Mouse (Mus musculus) liver, embryonic 15.5 days (tissue): ENCODE data around the gene Dnajb4. TPM values are rescaled to one million over a fixed set of nuclear protein-coding genes. Genes with fewer than 3 reads are reported as not detected.

Source experiments
- ATAC-seq: fragments of 200-750 bp; cut with Nextera tagmentation; 2 replicates; pipeline ENCODE4 v1.8.0; 2017; ENCODE audit warnings: moderate number of reproducible peaks, mild to moderate bottlenecking, moderate library complexity; ENCODE audit not compliant: insufficient read depth
- H3K27ac ChIP-seq: fragments of 300-500 bp; sonication (generic); replicated peaks from 2 replicates; pipeline ENCODE4 v1.5.1; 2015; ENCODE audit warnings: mild to moderate bottlenecking, inconsistent platforms
- H3K27me3 ChIP-seq: fragments of 300-500 bp; sonication (generic); 2 replicates; pipeline ENCODE4 v1.6.1; 2015; ENCODE audit warnings: mild to moderate bottlenecking, inconsistent platforms
- H3K36me3 ChIP-seq: fragments of 300-500 bp; sonication (generic); replicated peaks from 2 replicates; pipeline ENCODE4 v1.6.1; 2015; ENCODE audit warnings: moderate library complexity, mild to moderate bottlenecking, inconsistent platforms
- H3K4me1 ChIP-seq: fragments of 300-500 bp; sonication (generic); replicated peaks from 2 replicates; pipeline ENCODE4 v1.6.1; 2015; ENCODE audit warnings: inconsistent platforms
- H3K4me2 ChIP-seq: fragments of 300-500 bp; sonication (generic); 2 replicates; pipeline ENCODE4 v1.6.1; 2015; ENCODE audit warnings: moderate library complexity, mild to moderate bottlenecking, inconsistent platforms
- H3K4me3 ChIP-seq: fragments of 300-500 bp; sonication (generic); replicated peaks from 2 replicates; pipeline ENCODE4 v1.5.1; 2015; ENCODE audit warnings: mild to moderate bottlenecking, inconsistent platforms
- H3K9ac ChIP-seq: fragments of 300-500 bp; sonication (generic); 2 replicates; pipeline ENCODE4 v1.6.1; 2015; ENCODE audit warnings: moderate library complexity, mild to moderate bottlenecking, inconsistent platforms
- H3K9me3 ChIP-seq: fragments of 300-500 bp; sonication (generic); replicated peaks from 2 replicates; pipeline ENCODE4 v1.6.1; 2016; ENCODE audit warnings: inconsistent platforms
- WGBS: fragments of 180-500 bp; shearing (Covaris S2); methylation state at CpG from one replicate; pipeline ENCODE4 v1.1.7; 2015; ENCODE audit warnings: mixed read lengths; ENCODE audit not compliant: insufficient replicate concordance; 5-methylcytosine and 5-hydroxymethylcytosine counted together
- polyA plus RNA-seq: library from polyadenylated mRNA; unstranded; fragments of >200 nt; fragmentation: Nextera tagmentation; extraction: Ambion mirVana; gene quantifications from 2 replicates; pipeline ENCODE4 v1.2.1, GENCODE M21; 2015

The Dnajb4 gene
- polyA plus RNA-seq, 1 experiment from 2014 or later = 36.8 TPM

- H3K36me3 ChIP-seq = 0 out of 2 replicates have a peak, but pooled peaks cover 3% of the 10 kb centered on the region
- H3K9ac ChIP-seq = peak overlapping the region; percentile 77
- no peaks in the 10 kb centered on the region for H3K9me3 ChIP-seq
- H3K4me2 ChIP-seq = peak overlapping the region; percentile 69
- no peaks in the 10 kb centered on the region for H3K27me3 ChIP-seq
- peak overlapping the region; percentile 66 for H3K4me3 ChIP-seq
- peak overlapping the region; percentile 98 for H3K27ac ChIP-seq
- 1% methylated on average over 7 of the region's 7 CpGs for WGBS
- no peak for ATAC-seq
- H3K4me1 ChIP-seq = peaks cover 39% of the 10 kb centered on the region
These were observed 16.9 kb downstream of the Dnajb4 start for GRCm38 (mm10) chr3:152193177-152193576.

- WGBS = 7% methylated on average over 11 of the region's 11 CpGs
- Histone ChIP-seq H3K27me3 (no peaks in the 10 kb centered on the region), H3K27ac (peak overlapping the region; percentile 79), H3K36me3 (peaks cover 10% of the 10 kb centered on the region; the same call in 1 of the 2 replicates), H3K9ac (peak overlapping the region; percentile 61), H3K4me1 (peaks cover 42% of the 10 kb centered on the region), H3K9me3 (no peaks in the 10 kb centered on the region), H3K4me2 (peak overlapping the region; percentile 75), H3K4me3 (peak overlapping the region; percentile 66)
- ATAC-seq = no peak
These were observed 17.7 kb downstream of the Dnajb4 start for GRCm38 (mm10) chr3:152192238-152192931.

- H3K4me1 ChIP-seq = peaks cover 37% of the 10 kb centered on the region
- peak overlapping the region; percentile 79 for H3K27ac ChIP-seq
- H3K9me3 ChIP-seq = no peaks in the 10 kb centered on the region
- peak overlapping the region; percentile 75 for H3K4me2 ChIP-seq
- H3K9ac ChIP-seq = peak overlapping the region; percentile 61
- ATAC-seq = peak; percentile 49
- H3K27me3 ChIP-seq = no peaks in the 10 kb centered on the region
- peak overlapping the region; percentile 66 for H3K4me3 ChIP-seq
- 5% methylated on average over 6 of the region's 6 CpGs for WGBS
- H3K36me3 ChIP-seq = peaks cover 14% of the 10 kb centered on the region
These were observed 18.3 kb downstream of the Dnajb4 start for GRCm38 (mm10) chr3:152191791-152192237.

- peak overlapping the region; percentile 51; the same call in 1 of the 2 replicates for H3K27ac ChIP-seq
- H3K9ac ChIP-seq = peak overlapping the region; percentile 57
- peaks cover 33% of the 10 kb centered on the region for H3K4me1 ChIP-seq
- WGBS = 54% methylated on average over 9 of the region's 9 CpGs
- no peak; the same call in 1 of the 2 replicates for ATAC-seq
- peak overlapping the region; percentile 66 for H3K4me3 ChIP-seq
- peak overlapping the region; percentile 75 for H3K4me2 ChIP-seq
- peaks cover 23% of the 10 kb centered on the region for H3K36me3 ChIP-seq
- H3K27me3 ChIP-seq = no peaks in the 10 kb centered on the region
- no peaks in the 10 kb centered on the region for H3K9me3 ChIP-seq
These were observed 19.2 kb downstream of the Dnajb4 start for GRCm38 (mm10) chr3:152190679-152191477.

GRCm38 (mm10) chr3:152189306-152189705 lies 20.8 kb downstream of the Dnajb4 start:
- peak overlapping the region; percentile 21 for H3K4me3 ChIP-seq

GRCm38 (mm10) chr3:152186106-152186505 lies 24.0 kb downstream of the Dnajb4 start:
- no peak overlapping the region for H3K4me3 ChIP-seq
- no peaks in the 10 kb centered on the region for H3K27me3 ChIP-seq
- ATAC-seq = no peak
- no peak overlapping the region for H3K27ac ChIP-seq
- 86% methylated on average over 6 of the region's 6 CpGs for WGBS
- H3K36me3 ChIP-seq = peaks cover 63% of the 10 kb centered on the region
- no peak overlapping the region for H3K9ac ChIP-seq
- H3K4me2 ChIP-seq = no peak overlapping the region
- H3K4me1 ChIP-seq = peaks cover 28% of the 10 kb centered on the region
- no peaks in the 10 kb centered on the region for H3K9me3 ChIP-seq

More at GRCm38 (mm10) chr3:152189306-152189705, 20.8 kb downstream of the Dnajb4 start:
- peak overlapping the region; percentile 75 for H3K4me2 ChIP-seq
- H3K36me3 ChIP-seq = peaks cover 39% of the 10 kb centered on the region
- H3K27ac ChIP-seq = peak overlapping the region; percentile 4; the same call in 1 of the 2 replicates
- no peak for ATAC-seq
- H3K9ac ChIP-seq = 0 out of 2 replicates have a peak overlapping the region, but pooled peaks have one; percentile 0
- WGBS = 35% methylated on average over 4 of the region's 4 CpGs
- peaks cover 29% of the 10 kb centered on the region for H3K4me1 ChIP-seq
- no peaks in the 10 kb centered on the region for H3K9me3 ChIP-seq
- no peaks in the 10 kb centered on the region for H3K27me3 ChIP-seq

- Histone ChIP-seq H3K4me1 (peaks cover 11% of the 10 kb centered on the region), H3K4me3 (no peak overlapping the region), H3K9ac (no peak overlapping the region), H3K27me3 (no peaks in the 10 kb centered on the region), H3K4me2 (no peak overlapping the region), H3K36me3 (peaks cover 73% of the 10 kb centered on the region), H3K27ac (no peak overlapping the region), H3K9me3 (no peaks in the 10 kb centered on the region)
- ATAC-seq = no peak
- WGBS = 86% methylated on average over 9 of the region's 9 CpGs
These were observed 26.6 kb downstream of the Dnajb4 start for GRCm38 (mm10) chr3:152183522-152183921.

GRCm38 (mm10) chr3:152180624-152181023 lies 29.5 kb downstream of the Dnajb4 start:
- H3K4me1 ChIP-seq = peaks cover 8% of the 10 kb centered on the region; the same call in 1 of the 2 replicates
- ATAC-seq = peak; percentile 14; the same call in 1 of the 2 replicates
- no peak overlapping the region for H3K9ac ChIP-seq
- no peak overlapping the region for H3K27ac ChIP-seq
- WGBS = 85% methylated on average over 4 of the region's 4 CpGs
- no peaks in the 10 kb centered on the region for H3K9me3 ChIP-seq
- H3K36me3 ChIP-seq = peaks cover 50% of the 10 kb centered on the region
- no peak overlapping the region for H3K4me2 ChIP-seq
- no peaks in the 10 kb centered on the region for H3K27me3 ChIP-seq
- H3K4me3 ChIP-seq = no peak overlapping the region

- no peak overlapping the region for H3K4me2 ChIP-seq
- H3K9ac ChIP-seq = no peak overlapping the region
- WGBS = 57% methylated on average over 1 of the region's 1 CpGs
- peaks cover 37% of the 10 kb centered on the region for H3K36me3 ChIP-seq
- no peak overlapping the region for H3K27ac ChIP-seq
- no peak overlapping the region for H3K4me3 ChIP-seq
- peaks cover 8% of the 10 kb centered on the region; the same call in 1 of the 2 replicates for H3K4me1 ChIP-seq
- H3K27me3 ChIP-seq = no peaks in the 10 kb centered on the region
- no peaks in the 10 kb centered on the region for H3K9me3 ChIP-seq
- no peak for ATAC-seq
These were observed 30.8 kb downstream of the Dnajb4 start for GRCm38 (mm10) chr3:152179285-152179684.

GRCm38 (mm10) chr3:152178816-152179215 lies 31.3 kb downstream of the Dnajb4 start:
- ATAC-seq = no peak
- H3K4me2 ChIP-seq = no peak overlapping the region
- no peak overlapping the region for H3K9ac ChIP-seq
- WGBS = 68% methylated on average over 4 of the region's 4 CpGs
- peaks cover 34% of the 10 kb centered on the region for H3K36me3 ChIP-seq
- no peaks in the 10 kb centered on the region for H3K27me3 ChIP-seq
- no peaks in the 10 kb centered on the region for H3K9me3 ChIP-seq
- H3K27ac ChIP-seq = no peak overlapping the region
- H3K4me1 ChIP-seq = peaks cover 8% of the 10 kb centered on the region; the same call in 1 of the 2 replicates
- H3K4me3 ChIP-seq = no peak overlapping the region
